Mouse (Mus musculus) midbrain, embryonic 10.5 days (tissue): ENCODE results near the gene Wdr60. TPM values are rescaled to one million over a fixed set of nuclear protein-coding genes. Genes with fewer than 3 reads are reported as not detected.
A peak's percentile ranks its signal among the peaks of the same experiment; 100 is the strongest.

Experiments used
- DNase-seq: peaks from one replicate; pipeline ENCODE4 v3.0.0-alpha.2; 2017; ENCODE audit warnings: low spot score
- H3K27ac ChIP-seq: fragments of 300-500 bp; sonication (generic); replicated peaks from 2 replicates; pipeline ENCODE4 v1.5.1; 2016; ENCODE audit warnings: mild to moderate bottlenecking
- H3K27me3 ChIP-seq: fragments of 300-500 bp; sonication (generic); 2 replicates; pipeline ENCODE4 v1.6.1; 2016; ENCODE audit warnings: low read depth, mild to moderate bottlenecking; ENCODE audit not compliant: poor library complexity, severe bottlenecking
- H3K36me3 ChIP-seq: fragments of 300-500 bp; sonication (generic); 2 replicates; pipeline ENCODE4 v1.6.1; 2016; ENCODE audit warnings: mild to moderate bottlenecking, moderate library complexity
- H3K4me1 ChIP-seq: fragments of 300-500 bp; sonication (generic); 2 replicates; pipeline ENCODE4 v1.6.1; 2016
- H3K4me3 ChIP-seq: fragments of 300-500 bp; sonication (generic); 2 replicates; pipeline ENCODE4 v1.5.1; 2016; ENCODE audit warnings: mild to moderate bottlenecking, moderate library complexity
- H3K9me3 ChIP-seq: fragments of 300-500 bp; sonication (generic); replicated peaks from 2 replicates; pipeline ENCODE4 v1.6.1; 2016; ENCODE audit warnings: mild to moderate bottlenecking
- WGBS: fragments of 180-500 bp; shearing (Covaris S2); methylation state at CpG from one replicate; pipeline ENCODE4 v1.1.7; 2016; 5-methylcytosine and 5-hydroxymethylcytosine counted together
- polyA plus RNA-seq: library from polyadenylated mRNA; unstranded; fragments of >200 nt; fragmentation: Nextera tagmentation; extraction: Ambion mirVana; gene quantifications from 2 replicates; pipeline ENCODE4 v1.2.1, GENCODE M21; 2016

Wdr60 gene
- 13.1 and 17.0 TPM in 2 replicates for polyA plus RNA-seq

GRCm38 (mm10) chr12:116262555-116263341 is at the start of gene Wdr60:
Gene Wdr60 (minus strand): TSS chr12:116263022.
- Histone ChIP-seq H3K27me3 (peaks cover 4% of the 10 kb centered on the region; the same call in 1 of the 2 replicates), H3K9me3 (no peaks in the 10 kb centered on the region), H3K4me1 (peaks cover 25% of the 10 kb centered on the region), H3K4me3 (peak within 1 kb of the TSS; percentile 74), H3K36me3 (no peaks in the 10 kb centered on the region), H3K27ac (peak within 1 kb of the TSS; percentile 86)
- peak; percentile 89 for DNase-seq
- 3% methylated on average over 47 of the region's 47 CpGs for WGBS

GRCm38 (mm10) chr12:116308612-116309011 is 45.8 kb upstream of the Wdr60 start:
- H3K4me1 ChIP-seq = no peaks in the 10 kb centered on the region
- H3K27ac ChIP-seq = no peak overlapping the region
- no peaks in the 10 kb centered on the region for H3K36me3 ChIP-seq
- H3K4me3 ChIP-seq = no peak overlapping the region
- H3K9me3 ChIP-seq = no peaks in the 10 kb centered on the region
- 89% methylated on average over 2 of the region's 2 CpGs for WGBS
- no peaks in the 10 kb centered on the region for H3K27me3 ChIP-seq
- no peak for DNase-seq

- Histone ChIP-seq H3K27ac (no peak overlapping the region), H3K36me3 (no peaks in the 10 kb centered on the region), H3K4me1 (no peaks in the 10 kb centered on the region), H3K27me3 (no peaks in the 10 kb centered on the region), H3K4me3 (no peak overlapping the region), H3K9me3 (no peaks in the 10 kb centered on the region)
- 89% methylated on average over 3 of the region's 3 CpGs for WGBS
- DNase-seq = no peak
Observed at GRCm38 (mm10) chr12:116307870-116308269, 45.0 kb upstream of the Wdr60 start.

- H3K27me3 ChIP-seq = no peaks in the 10 kb centered on the region
- H3K27ac ChIP-seq = no peak overlapping the region
- no peaks in the 10 kb centered on the region for H3K4me1 ChIP-seq
- no peak for DNase-seq
- no peak overlapping the region for H3K4me3 ChIP-seq
- no peaks in the 10 kb centered on the region for H3K9me3 ChIP-seq
- 92% methylated on average over 1 of the region's 1 CpGs for WGBS
- no peaks in the 10 kb centered on the region for H3K36me3 ChIP-seq
Observed at GRCm38 (mm10) chr12:116306042-116306441, 43.2 kb upstream of the Wdr60 start.

GRCm38 (mm10) chr12:116302181-116302580 is 39.4 kb upstream of the Wdr60 start:
- no peak for DNase-seq
- H3K27me3 ChIP-seq = no peaks in the 10 kb centered on the region
- H3K4me1 ChIP-seq = no peaks in the 10 kb centered on the region
- H3K36me3 ChIP-seq = no peaks in the 10 kb centered on the region
- H3K9me3 ChIP-seq = no peaks in the 10 kb centered on the region
- H3K4me3 ChIP-seq = no peak overlapping the region
- no peak overlapping the region for H3K27ac ChIP-seq

- no peak for DNase-seq
- no peak overlapping the region for H3K4me3 ChIP-seq
- no peaks in the 10 kb centered on the region for H3K4me1 ChIP-seq
- no peaks in the 10 kb centered on the region for H3K36me3 ChIP-seq
- WGBS = 95% methylated on average over 2 of the region's 2 CpGs
- H3K27me3 ChIP-seq = no peaks in the 10 kb centered on the region
- H3K27ac ChIP-seq = no peak overlapping the region
- H3K9me3 ChIP-seq = no peaks in the 10 kb centered on the region
Observed at GRCm38 (mm10) chr12:116299906-116300305, 37.1 kb upstream of the Wdr60 start.

- DNase-seq = no peak
- Histone ChIP-seq H3K4me1 (no peaks in the 10 kb centered on the region), H3K36me3 (no peaks in the 10 kb centered on the region), H3K27ac (no peak overlapping the region), H3K4me3 (no peak overlapping the region), H3K27me3 (no peaks in the 10 kb centered on the region), H3K9me3 (no peaks in the 10 kb centered on the region)
- 85% methylated on average over 4 of the region's 4 CpGs for WGBS
Observed at GRCm38 (mm10) chr12:116293599-116294292, 30.9 kb upstream of the Wdr60 start.

- Histone ChIP-seq H3K27me3 (no peaks in the 10 kb centered on the region), H3K9me3 (no peaks in the 10 kb centered on the region), H3K4me3 (no peak overlapping the region), H3K4me1 (no peaks in the 10 kb centered on the region), H3K27ac (no peak overlapping the region), H3K36me3 (no peaks in the 10 kb centered on the region)
- WGBS = 90% methylated on average over 2 of the region's 2 CpGs
- no peak for DNase-seq
Observed at GRCm38 (mm10) chr12:116293185-116293584, 30.4 kb upstream of the Wdr60 start.

- Histone ChIP-seq H3K27me3 (no peaks in the 10 kb centered on the region), H3K4me1 (peaks cover 21% of the 10 kb centered on the region), H3K9me3 (no peaks in the 10 kb centered on the region), H3K36me3 (no peaks in the 10 kb centered on the region), H3K4me3 (no peak overlapping the region), H3K27ac (no peak overlapping the region)
- 82% methylated on average over 2 of the region's 2 CpGs for WGBS
- no peak for DNase-seq
Observed at GRCm38 (mm10) chr12:116283511-116283910, 20.7 kb upstream of the Wdr60 start.

GRCm38 (mm10) chr12:116282856-116283255 is 20.0 kb upstream of the Wdr60 start:
- H3K4me3 ChIP-seq = no peak overlapping the region
- 93% methylated on average over 2 of the region's 2 CpGs for whole genome bisulfite sequencing
- no peaks in the 10 kb centered on the region for H3K36me3 ChIP-seq
- H3K27ac ChIP-seq = no peak overlapping the region
- no peak for DNase-seq
- H3K4me1 ChIP-seq = peaks cover 21% of the 10 kb centered on the region
- H3K27me3 ChIP-seq = no peaks in the 10 kb centered on the region
- H3K9me3 ChIP-seq = no peaks in the 10 kb centered on the region

- peak overlapping the region; percentile 95 for H3K27ac ChIP-seq
- under 1% methylated on average over 52 of the region's 55 CpGs for WGBS
- no peaks in the 10 kb centered on the region for H3K27me3 ChIP-seq
- no peak for DNase-seq
- H3K9me3 ChIP-seq = no peaks in the 10 kb centered on the region
- H3K4me3 ChIP-seq = peak overlapping the region; percentile 97
- H3K4me1 ChIP-seq = peaks cover 21% of the 10 kb centered on the region
- no peaks in the 10 kb centered on the region for H3K36me3 ChIP-seq
Observed at GRCm38 (mm10) chr12:116281427-116282281, 18.8 kb upstream of the Wdr60 start.

- H3K4me1 ChIP-seq = peaks cover 21% of the 10 kb centered on the region
- WGBS = under 1% methylated on average over 68 of the region's 68 CpGs
- peak within 1 kb of the TSS; percentile 97 for H3K4me3 ChIP-seq
Observed at GRCm38 (mm10) chr12:116280653-116281364, 18.0 kb upstream of the Wdr60 start, which contains the start of gene Esyt2. Gene Esyt2 (plus strand): TSS chr12:116281196.

More at GRCm38 (mm10) chr12:116280653-116281364, 18.0 kb upstream of the Wdr60 start, which contains the start of gene Esyt2:
- Histone ChIP-seq H3K36me3 (no peaks in the 10 kb centered on the region), H3K27ac (peak within 1 kb of the TSS; percentile 95), H3K9me3 (no peaks in the 10 kb centered on the region), H3K27me3 (no peaks in the 10 kb centered on the region)
- peak; percentile 100 for DNase-seq
